10 mouse cellular contexts compared by ENCODE assay signal in genomic region chr2:143500845-143501244, GRCm38 (mm10). TPM values are rescaled to one million over a fixed set of nuclear protein-coding genes. Genes with fewer than 3 reads are reported as not detected.
DNase-seq lines count a peak whose midpoint lies in the region.
"Had no signal": no experiment of that assay in that cellular context is flagged by ENCODE, and none has a peak within 500 bp of the region (broad histone marks: within the 10 kb centered on the region; RNA-seq: fewer than 3 reads in every experiment).

No protein-coding gene starts in this region.

- DNase-seq in adrenal gland, adult 2 months, result peak; percentile 20
- no peak for DNase-seq in adrenal gland, postnatal 4 days (ENCODE audit: low spot score in 2 of 2)
- peak; percentile 6 to 25 for DNase-seq in layer of hippocampus, postnatal 10 days (ENCODE audit: low spot score in 2 of 2)
- DNase-seq in layer of hippocampus, adult 9-11 months, result no peak
- peak; percentile 35 for DNase-seq in adrenal gland, postnatal 25 days
- peak; percentile 41 for DNase-seq in cerebellum, adult 9-11 months
- no peak for DNase-seq in spleen, postnatal 14 days (ENCODE audit: low spot score in 2 of 2)
- DNase-seq in kidney, adult 11 months, result no peak
- DNase-seq: heart, postnatal 4 days; thymus, adult 18-20 months had no signal

RNA-seq across cellular contexts. Expression of gene Pcsk2, which starts 45.1 kb away (rescaled TPM):
- total RNA-seq in adrenal gland, adult 2 months (2021), result 1 to 10 TPM; 4.1 to 5.6 TPM
- polyA plus RNA-seq in adrenal gland, adult 2 months (2012; rRNA removed), result 0.77 and 0.96 TPM in 2 replicates
- total RNA-seq in adrenal gland, postnatal 4 days (2021), result 10 to 100 TPM in 1 of 2 experiments, 1 to 10 TPM in 1; 5.5 to 13.2 TPM
- total RNA-seq in layer of hippocampus, postnatal 10 days (2021), result 100 to 1,000 TPM; 128 to 137 TPM
- total RNA-seq in adrenal gland, postnatal 25 days (2021), result 4.0 and 5.6 TPM in 2 replicates

Comparison
In these comparisons a context has a peak if more than half of its experiments do, and no peak if none do; other contexts are left out.
1. DNase-seq: peak in adrenal gland, adult 2 months (single experiment), layer of hippocampus, postnatal 10 days (2 of 2), adrenal gland, postnatal 25 days (single experiment) and cerebellum, adult 9-11 months (single experiment); none in adrenal gland, postnatal 4 days (0 of 2), layer of hippocampus, adult 9-11 months (single experiment), spleen, postnatal 14 days (0 of 2) and kidney, adult 11 months (single experiment).
2. RNA of gene Pcsk2, which starts 45.1 kb away (total RNA-seq): 128 to 137 TPM in layer of hippocampus, postnatal 10 days; 5.5 to 13.2 TPM in adrenal gland, postnatal 4 days, 4.0 to 5.6 TPM in adrenal gland, postnatal 25 days and 4.1 to 5.6 TPM in adrenal gland, adult 2 months; every median in the first group is over 4 times any median in the second.